Mouse (Mus musculus) cortical plate, adult 2 months (tissue): ENCODE data around the gene Ikbkg.

Experiments
- CTCF ChIP-seq: fragments of 200-500 bp; IDR thresholded peaks from 2 replicates; pipeline ENCODE4 v1.5.1; 2011; ENCODE audit warnings: mild to moderate bottlenecking, control low read depth, low read length; ENCODE audit not compliant: insufficient read depth; ENCODE audit errors: extremely low read depth
- POLR2A ChIP-seq: fragments of 200-500 bp; IDR thresholded peaks from 2 replicates; pipeline ENCODE4 v1.6.1; 2011; ENCODE audit warnings: mild to moderate bottlenecking, low read length, control low read depth; ENCODE audit not compliant: insufficient read depth; ENCODE audit errors: extremely low read depth

GRCm38 (mm10) chrX:74429290-74429821 is 36.3 kb downstream of the Ikbkg start:
- TF ChIP-seq CTCF (no peak), POLR2A (peak; percentile 55)
